Mouse (Mus musculus) left cerebral cortex, adult 8-10 months (tissue): ENCODE results near the gene Rcbtb2. TPM values are rescaled to one million over a fixed set of nuclear protein-coding genes. Genes with fewer than 3 reads are reported as not detected.
A peak's percentile ranks its signal among the peaks of the same experiment; 100 is the strongest.

Source experiments
- DNase-seq, 2 experiments: peaks; one replicate each; pipeline ENCODE4 v3.0.0; 2022; ENCODE audit warnings: low spot score in 2 of 2
- total RNA-seq, 4 experiments: library from RNA; stranded (reverse); gene quantifications; 2 replicates each; pipeline ENCODE4 v1.2.4; 2022

Rcbtb2 gene
- total RNA-seq, 4 experiments from 2014 or later = 19.7 to 25.8 (median 23.6) TPM

DNA sequence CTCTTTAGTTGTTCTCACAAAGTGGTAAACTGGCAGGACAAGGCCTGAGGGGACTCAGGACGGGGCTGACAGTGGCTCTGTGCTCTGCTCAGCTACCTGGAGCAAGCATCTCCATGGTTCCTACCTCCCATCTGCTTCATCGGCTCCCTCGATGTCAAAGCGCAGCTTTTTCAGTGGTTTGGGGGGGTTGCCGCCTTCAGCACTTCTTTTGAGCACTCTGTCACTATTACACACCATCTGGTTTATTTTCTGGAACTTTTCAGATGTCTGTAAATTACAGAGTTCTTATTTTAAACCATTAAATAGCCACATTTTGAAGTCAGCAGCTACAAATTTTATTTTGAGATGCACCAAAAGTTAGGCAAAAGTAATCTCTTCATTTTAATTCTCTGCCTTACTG is 76.2 kb downstream of the Rcbtb2 start:
- DNase-seq = peak in 1 of 2 experiments; percentile 30

DNA sequence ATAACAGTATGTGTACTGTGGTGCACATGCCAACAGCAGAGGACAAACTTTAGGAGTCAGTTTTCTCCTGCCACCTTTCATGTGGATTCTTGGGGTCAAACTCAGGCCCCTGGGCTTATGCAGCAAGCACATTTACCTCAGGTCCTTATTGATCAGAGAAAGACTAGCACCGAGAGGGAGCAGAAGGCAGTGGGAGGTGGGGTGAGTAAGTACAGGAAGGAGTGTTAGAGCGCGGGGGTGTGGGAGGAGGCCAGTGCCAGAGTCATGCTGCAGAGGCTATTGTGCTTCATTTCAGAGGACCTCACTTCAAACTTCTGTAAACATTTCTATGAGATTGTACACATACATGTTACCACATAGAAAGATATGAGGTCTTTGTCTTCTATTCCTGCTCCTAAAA is 78.6 kb downstream of the Rcbtb2 start:
- no peak for DNase-seq

DNA sequence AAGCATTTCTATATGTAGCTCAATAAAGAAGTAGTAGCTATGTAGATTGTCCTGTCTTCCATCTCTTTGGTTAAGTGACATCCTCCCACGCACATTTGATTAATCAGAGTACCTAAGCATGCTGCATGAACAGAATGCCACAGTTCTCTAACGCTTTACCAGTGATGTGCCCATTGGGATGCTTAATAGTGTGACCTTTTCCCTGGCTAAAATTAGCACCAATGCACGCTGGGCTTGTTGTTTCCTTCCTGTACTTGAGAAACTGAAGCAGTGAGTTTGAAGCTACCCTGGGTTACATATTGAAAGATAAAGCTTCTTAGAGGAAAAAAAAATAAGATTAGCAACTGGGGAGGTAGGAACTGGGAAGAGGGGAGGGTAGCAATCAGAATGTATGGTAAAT is 81.2 kb downstream of the Rcbtb2 start:
- DNase-seq = no peak

DNA sequence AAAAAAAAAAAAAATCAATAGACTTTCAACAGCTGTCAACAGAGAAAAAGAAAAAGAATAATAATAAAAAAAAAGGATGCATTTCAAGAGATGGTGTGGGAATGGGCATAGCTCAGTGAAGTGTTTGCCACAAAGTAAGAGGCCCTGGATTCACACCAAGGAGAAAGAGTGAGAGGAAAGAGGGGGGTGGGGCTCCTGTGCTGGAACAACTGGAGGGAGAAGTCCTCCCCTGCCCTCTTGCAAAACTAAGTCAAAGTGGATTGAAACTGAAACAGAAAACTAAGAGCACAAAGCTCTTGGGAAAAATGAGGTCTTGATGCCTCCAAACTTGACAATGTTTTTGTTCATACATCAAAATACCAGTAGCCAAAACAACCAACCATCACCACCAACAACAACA is 86.4 kb downstream of the Rcbtb2 start:
- DNase-seq = no peak

DNA sequence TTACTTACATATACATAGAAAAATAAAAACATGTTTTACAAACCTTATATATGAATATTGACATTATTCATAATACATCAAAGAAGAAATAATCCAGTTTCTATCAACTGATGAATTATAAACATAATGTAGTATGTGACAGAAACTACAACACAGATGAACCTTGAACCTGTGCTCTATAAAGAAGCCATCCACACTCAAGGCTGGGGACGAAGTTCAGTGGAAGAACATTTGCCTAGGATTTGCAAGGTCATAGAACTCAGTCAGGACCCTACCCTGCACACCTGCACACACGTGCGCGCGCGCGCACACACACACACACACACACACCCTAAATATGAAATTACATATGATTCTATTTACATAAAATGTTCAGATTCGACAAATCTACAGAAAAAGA is 87.4 kb downstream of the Rcbtb2 start:
- no peak for DNase-seq

DNA sequence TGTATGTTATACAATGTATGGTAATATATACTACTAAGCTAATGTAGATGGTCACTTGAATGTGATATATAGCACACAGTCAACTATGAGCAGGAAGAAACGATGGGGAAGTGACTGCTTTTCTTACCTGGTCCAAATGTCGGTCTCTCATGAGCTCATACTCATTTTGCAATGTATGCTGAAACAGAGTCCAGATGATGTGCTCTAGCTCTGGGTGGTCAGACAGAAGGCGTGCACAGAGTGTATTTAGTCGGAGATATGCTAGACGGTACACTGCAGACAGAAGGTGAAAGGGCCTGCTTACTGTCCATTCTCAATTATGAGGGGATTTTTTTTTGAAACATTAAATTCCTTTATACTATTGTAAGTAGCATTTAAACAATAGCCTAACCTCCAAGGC is 88.6 kb downstream of the Rcbtb2 start:
- no peak for DNase-seq

DNA sequence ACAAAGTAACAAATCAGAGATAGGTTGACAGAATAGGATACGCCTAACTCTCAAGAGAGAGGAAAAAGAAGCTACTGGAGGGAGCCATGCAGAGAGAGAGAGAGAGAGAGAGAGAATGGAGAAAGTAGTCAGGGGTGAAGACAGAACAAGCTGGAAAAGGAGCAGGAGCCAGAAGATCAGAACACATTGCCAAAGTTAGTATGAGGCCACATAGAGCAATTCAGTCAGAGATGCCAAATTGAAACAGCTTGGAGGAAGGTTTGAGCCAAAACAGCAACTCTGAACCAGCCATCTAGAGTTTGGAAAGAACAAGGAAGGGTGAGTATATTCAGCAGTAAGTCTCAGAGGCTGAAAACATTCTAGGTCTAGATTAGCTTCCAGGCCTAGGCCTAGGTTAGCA is 94.2 kb downstream of the Rcbtb2 start:
- DNase-seq = no peak

DNA sequence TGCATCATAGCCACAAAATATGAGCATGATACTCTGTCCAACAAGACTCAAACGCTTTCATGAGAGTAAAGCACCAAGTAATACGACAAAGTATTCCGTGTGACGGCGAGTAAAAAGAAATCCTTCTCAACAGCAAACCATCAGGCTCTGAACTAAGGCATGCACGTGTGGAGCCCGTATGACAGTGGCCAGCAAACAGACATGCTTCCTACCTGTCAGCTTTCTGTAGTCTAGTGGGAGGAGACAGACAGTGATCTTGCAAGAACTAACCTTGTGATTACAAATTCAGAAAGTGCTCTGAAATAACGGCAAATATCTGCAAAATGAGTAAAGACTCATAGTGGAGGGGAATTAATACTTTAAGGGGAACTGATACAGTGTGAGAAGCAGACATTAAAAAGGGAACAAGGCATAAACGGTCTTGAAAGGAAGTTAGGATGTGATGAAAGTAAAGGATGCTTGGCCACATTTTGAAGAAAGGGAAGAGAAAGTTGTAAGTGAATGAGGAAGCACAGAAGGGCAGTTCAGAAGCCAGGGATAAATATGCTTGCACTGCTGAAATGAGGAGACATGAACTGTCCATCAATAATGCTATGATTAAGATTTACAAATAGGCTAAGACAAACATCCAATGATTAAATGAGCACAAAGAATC is 99.6 kb downstream of the Rcbtb2 start:
- no peak for DNase-seq

DNA sequence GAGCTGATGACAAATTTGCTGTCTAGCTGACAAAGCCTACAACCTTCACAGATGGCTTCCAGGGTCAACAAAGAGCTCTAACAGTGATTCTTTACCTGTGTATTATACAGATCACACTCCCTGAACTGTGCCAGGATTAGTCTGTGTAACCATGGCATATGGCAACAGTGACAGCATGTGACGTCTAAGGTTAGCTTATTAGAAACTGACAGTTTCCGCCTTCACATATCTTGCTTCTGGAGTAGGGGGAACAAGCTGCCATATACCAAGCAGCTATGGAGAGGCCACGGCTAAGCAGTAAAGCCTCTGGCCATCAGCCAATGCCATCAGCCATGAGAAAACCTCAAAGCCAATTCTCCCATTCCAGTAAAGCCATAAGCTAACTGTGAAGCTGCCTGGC is 103.5 kb downstream of the Rcbtb2 start:
- no peak for DNase-seq

DNA sequence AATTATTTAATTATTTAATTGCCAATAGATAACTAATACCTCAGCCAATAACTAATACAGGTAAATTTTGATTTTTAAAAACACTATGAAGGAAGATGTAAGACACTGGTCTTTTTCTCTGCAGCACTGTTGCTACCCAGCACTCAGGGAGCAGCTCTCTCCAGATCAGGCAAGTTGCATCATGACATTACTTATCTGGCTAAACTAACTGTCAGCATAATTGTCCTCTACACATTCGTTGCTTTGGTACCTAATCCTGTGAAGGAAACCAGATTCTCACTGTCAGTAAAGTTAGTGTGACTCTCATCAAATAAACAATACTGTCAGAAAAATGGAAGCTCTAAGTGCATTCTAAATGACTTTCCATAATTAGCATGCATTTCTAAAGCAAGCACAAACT is 104.0 kb downstream of the Rcbtb2 start:
- no peak for DNase-seq

DNA sequence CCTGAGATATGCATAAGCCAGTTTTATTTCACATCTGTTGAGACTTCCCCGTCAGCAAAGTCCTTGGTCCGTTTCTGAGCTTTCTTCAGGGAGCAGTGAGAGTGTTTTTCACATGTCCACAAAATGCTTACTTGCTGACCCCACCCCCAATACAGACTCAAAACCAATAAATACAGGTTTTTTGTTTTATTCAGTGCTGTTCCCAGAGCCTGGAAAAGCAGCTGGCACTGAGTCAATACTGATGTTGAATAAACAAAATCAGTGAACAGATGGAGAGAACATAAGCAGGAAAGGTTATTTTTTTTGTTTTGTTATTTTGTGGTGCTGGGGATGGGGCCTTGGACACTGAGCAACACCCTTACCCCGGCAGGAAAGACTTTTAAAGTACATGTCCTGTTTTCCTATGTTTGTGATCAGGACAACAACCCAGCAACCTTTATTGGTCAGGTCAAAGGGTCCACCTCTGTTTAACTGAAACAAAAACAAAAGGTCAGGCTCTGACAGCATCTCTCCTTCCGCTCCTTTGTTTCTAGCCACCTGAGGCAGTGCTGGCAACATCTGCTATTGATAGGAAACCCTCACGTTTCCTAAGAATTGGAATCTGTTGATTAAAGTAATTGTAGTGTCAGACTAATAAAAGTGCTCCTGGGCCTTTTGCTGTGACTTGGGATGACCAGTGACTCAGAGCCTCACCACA is 108.6 kb downstream of the Rcbtb2 start:
- no peak for DNase-seq

DNA sequence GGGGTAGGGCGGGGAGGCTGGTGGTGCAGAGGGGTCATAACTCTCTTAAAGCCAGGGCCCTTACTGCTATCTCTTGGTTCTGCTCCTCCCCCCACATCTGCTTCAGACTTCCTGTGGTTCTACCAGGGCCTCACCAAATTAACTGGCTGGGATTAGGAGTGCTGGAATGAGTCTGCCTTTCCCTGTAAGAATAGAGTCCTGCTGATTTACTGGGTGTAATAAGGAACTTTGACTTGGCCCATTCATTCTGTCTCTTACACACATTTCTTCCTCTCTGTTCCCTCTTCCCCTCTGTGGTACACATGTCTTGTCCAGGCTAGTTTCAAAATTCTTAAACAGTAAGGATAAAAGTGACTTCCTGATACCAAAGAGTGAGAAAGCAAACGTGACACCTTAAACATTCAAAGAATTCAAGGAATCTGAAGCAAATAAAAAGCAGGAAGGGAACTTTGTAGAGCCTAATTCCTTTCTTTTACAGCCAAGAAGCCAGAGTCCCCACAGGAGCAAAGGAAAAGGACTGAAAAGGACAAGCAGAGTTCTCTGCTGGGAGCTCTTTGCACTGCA is 111.7 kb downstream of the Rcbtb2 start:
- DNase-seq = no peak

DNA sequence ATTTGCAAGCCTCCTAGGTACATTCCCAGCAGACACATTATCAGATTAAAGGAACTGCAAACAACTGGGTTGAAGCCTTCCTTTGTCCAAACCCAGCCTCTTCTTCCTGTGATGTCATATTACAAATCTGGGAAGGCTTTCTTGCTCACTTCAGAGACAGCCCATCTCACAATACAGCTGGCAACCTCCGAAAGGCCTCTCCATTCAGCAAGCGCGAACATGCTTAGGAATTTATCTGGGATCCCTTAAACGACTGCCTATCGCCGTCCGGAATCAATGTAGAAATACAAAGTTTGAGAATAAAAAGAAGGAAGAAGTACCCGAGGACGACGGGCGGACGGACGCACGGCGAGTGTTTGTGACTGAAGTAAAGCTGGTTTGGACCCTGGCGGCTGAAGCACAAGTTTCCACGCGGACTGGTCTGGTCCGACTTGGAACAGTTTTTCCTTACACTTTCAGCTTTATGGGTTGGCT is 115.0 kb downstream of the Rcbtb2 start, which contains the start of gene Lpar6:
Gene Lpar6, plus strand, starts transcription at position 48 of the 474 bp plus-strand sequence.
- DNase-seq = no peak

DNA sequence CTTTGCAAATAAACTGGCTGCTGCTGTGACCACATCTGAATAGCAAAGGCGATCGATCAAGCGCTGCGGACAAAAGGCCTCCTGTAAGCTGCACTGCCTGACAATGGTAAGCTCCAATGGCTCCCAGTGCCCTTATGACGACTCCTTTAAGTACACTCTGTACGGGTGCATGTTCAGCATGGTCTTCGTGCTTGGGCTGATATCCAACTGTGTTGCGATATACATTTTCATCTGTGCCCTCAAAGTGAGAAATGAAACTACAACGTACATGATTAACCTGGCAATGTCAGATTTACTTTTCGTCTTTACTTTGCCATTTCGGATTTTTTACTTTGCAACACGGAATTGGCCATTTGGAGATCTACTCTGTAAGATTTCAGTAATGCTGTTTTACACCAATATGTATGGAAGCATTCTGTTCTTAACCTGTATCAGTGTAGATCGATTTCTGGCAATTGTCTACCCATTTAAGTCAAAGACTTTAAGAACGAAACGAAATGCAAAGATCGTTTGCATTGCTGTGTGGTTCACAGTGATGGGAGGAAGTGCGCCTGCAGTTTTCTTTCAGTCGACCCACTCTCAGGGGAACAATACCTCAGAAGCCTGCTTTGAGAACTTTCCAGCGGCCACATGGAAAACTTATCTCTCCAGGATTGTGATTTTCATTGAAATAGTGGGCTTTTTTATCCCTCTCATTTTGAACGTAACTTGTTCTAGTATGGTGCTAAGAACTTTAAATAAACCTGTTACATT is 115.8 kb downstream of the Rcbtb2 start:
- DNase-seq = no peak

DNA sequence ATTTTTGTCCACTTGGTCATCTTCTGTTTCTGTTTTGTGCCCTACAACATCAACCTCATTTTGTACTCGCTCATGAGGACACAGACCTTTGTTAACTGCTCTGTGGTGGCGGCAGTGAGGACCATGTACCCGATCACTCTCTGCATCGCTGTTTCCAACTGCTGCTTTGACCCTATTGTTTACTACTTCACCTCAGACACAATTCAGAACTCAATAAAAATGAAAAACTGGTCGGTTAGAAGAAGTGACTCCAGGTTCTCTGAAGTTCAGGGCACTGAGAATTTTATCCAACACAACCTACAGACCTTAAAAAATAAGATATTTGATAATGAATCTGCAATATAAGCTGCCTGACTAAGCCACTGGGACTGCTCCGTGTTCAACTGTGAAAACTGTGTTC is 116.5 kb downstream of the Rcbtb2 start:
- no peak for DNase-seq

DNA sequence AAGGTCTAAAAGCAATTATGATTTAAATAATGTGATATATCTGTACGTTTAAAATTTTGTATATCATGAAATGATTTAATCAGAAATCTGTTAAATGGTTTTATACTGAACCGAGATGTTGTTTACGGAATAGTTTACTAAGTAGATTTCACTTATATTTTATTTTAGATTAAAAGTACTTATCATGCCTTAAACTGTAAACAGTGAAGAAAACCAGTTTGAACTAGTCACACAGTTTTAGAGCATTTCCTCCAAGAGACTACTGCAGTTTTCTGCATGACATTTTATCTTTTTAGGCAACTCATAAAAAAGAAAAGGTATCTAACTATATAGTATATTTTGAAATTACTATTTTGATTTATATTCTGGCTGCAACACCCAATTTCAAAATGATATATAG is 117.0 kb downstream of the Rcbtb2 start:
- DNase-seq = no peak

DNA sequence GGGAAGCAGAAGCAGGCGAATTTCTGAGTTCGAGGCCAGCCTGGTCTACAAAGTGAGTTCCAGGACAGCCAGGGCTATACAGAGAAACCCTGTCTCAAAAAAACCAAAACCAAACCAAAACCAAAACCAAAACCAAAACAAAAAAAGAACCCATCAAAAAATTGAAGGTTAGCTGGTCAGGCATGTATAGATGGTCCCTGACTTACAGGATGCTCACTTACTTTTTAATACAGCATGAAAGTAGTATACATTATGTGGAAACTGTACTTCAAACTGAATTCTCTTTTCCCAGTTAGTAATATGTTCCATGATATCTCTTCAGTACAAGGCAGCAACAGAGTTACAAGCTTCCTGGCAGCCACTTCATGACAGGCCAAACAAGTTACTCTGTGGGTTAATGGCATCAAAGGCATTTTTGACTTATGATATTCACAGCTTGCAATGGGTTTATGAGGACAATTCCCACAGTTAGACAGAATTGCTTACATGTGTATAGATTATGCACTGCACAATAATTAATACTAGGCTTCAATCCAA is 121.3 kb downstream of the Rcbtb2 start:
- DNase-seq = no peak

DNA sequence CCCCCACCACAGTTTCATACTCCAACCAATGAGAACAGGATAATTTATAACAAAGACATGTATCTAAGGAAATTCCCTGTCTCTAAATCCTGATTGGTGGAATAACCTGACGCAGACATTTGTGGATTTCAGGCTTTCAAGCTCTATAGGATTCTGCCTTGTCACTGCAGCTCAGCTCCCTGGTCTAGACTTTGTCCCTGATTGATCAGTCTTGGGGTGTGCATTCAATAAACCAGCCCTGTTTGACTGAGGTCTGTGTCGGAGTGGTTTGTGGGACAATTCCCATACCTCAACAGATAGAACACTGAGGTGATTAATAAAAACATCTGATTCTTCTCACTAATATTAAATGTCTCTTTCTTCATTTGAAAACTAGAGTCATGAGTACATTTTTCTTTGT is 127.2 kb downstream of the Rcbtb2 start:
- no peak for DNase-seq

DNA sequence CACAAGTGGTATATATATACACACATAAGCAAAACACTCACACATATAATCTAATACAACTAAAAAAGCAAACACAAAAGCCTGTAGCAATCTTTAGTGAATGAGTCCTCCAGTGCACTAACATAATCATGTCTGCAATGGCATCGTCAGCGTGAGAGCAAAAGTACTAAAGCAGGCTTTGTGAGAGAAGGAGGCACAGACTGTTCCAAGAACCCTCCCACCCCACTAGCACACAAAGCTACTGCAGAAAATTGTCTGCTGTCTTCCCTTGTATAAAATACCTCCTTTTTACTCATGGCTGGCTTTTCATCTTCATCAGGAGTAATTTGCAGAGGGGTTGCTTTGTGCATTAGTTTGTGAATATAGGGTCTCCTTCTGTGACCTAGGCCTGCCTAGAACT is 129.4 kb downstream of the Rcbtb2 start:
- no peak for DNase-seq

DNA sequence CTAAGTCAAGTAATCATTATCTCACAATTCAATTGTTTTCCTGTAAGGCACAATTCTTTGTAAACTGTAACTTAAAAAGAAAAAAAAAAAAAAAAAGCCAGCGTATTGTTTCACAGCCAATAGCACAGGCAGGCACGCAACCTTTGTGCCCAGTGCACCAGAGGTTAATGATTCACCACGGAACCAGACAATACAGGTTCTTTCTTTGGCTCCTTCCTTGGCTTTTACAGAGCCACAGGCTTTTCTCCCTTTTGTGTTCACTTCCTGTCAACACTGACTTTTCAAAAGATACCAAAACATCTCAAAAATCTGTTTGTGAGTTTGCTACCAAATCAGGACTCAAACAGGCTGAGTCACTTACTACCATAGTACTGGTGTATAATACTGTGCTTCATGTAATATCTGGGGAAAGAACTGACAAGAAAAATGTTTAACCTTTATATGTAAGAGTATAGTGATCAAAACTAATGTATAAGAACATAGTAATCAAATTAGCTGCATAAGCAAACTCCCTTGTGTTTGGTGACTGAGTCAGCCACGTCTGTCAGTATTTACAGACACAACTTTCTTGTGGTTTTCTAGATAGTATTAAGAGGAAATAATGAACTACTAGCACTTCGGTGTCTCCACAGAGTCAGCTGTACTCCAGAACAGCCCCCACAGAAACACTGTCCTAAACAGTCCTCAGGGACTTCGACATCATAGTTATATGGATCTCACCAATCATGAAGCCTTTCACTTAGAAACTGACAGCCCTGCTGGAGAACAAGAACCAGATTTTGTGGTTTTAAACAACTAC is 130.8 kb downstream of the Rcbtb2 start:
- DNase-seq = no peak

DNA sequence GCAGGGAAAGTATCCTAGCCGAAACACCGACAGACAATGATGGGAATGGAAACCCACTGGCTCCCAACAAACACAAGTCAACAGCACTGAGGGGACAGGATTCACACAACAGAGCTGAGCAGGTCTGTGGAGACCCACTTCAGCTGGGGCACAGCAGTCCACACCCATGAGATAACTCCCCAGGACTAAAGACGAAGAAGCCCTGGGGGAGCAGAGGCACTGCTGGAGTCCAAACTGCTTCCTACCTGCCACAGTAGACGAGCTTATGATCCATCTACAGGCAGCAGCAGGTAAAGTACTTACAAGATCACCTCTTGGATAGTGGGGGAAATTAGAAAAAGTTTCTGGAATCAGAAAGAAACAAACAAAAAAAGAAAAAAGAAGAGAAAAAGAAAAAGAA is 131.6 kb downstream of the Rcbtb2 start:
- no peak for DNase-seq
